Mouse (Mus musculus): Measurements from ENCODE around the gene Krtap14.

Krtap14 gene

GRCm38 (mm10) chr16:88826095-88826652 is at the start of gene Krtap14:
TSS of gene Krtap14 (minus strand) at chr16:88826145.
- in situ Hi-C loops (cut with MboI, MseI): no loop called here

DNA sequence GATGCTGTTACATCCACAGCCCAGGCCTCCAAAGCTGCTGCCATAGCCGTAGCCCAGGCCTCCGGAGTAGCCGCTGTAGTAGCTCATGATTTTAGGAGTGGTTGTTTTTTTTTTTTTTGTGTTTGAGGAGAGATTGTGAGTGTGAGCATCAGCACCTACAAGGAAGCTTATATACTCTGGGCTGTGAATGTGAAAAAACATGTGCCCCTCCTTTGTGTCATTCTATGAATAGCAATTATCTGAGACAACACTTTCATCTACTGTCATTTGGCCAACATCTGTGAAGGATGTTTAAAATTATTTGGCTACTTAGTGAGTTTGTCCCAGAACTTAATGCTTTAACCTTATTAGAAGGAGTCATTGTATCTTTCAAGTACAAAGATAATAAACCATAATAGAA is 48.2 kb upstream of the Krtap14 start, which contains the start of gene Krtap19-2:
Krtap19-2 (minus strand) TSS at position 101 of the 400 bp plus-strand sequence.
- in situ Hi-C loops (cut with MboI, MseI): no loop called here

GRCm38 (mm10) chr16:88869311-88869710 is 43.4 kb upstream of the Krtap14 start, which contains the start of gene Krtap19-1:
TSS of gene Krtap19-1 (minus strand) at chr16:88869411.
- in situ Hi-C loops (cut with MboI, MseI): no loop called here

DNA sequence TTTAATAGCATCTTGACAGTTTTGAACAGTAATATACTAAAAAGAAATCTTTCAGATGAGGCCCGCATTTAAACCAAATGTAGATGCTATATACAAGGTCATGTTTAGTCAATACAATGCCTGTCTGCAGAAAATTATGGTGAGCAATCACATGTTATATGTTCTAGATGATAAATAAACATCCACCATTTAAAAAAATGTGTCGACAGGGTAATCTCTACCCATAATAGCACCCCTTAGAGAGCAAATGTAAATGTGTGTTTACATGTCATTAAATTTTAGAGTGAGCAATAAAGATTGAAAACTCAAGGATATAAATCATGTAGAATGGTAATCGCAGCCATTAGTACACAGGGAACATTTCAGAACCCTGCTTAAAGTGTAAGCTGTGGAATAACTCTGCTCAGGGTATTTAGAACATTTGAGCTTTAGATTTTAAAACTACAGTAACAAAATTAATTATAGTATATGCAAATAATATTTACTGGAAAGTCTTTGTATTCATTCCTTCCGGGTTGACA is 39.0 kb upstream of the Krtap14 start:
- in situ Hi-C loops (cut with MboI, MseI): no loop called here

GRCm38 (mm10) chr16:88851450-88851849 is 25.5 kb upstream of the Krtap14 start:
- in situ Hi-C loops (cut with MboI, MseI): no loop called here

GRCm38 (mm10) chr16:88848558-88848957 is 22.6 kb upstream of the Krtap14 start:
- in situ Hi-C loops (cut with MboI, MseI): no loop called here

- in situ Hi-C loops (cut with MboI, MseI): no loop called here
Measured at GRCm38 (mm10) chr16:88847363-88847762, 21.4 kb upstream of the Krtap14 start.

GRCm38 (mm10) chr16:88826978-88827377 is 1.0 kb upstream of the Krtap14 start:
- in situ Hi-C loops (cut with MboI, MseI): no loop called here

DNA sequence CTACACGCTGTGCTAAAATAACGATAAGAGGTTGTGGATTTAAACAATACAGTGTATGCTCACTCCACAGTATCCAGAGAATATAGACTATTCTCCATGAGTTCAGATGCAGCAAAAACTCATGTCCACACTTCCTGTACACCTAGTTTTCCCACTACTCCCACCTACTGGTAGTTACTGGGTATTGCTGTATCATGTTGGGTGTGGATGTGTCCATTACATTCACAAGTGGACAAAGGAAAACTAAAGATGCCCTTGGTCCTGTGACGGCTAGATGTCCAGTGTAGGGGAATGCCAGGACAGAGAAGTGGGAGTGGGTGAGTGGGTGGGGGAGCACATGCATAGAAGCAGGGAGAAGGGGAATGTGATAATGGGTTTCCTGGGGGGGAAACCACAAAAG is 2.2 kb downstream of the Krtap14 start:
- in situ Hi-C loops (cut with MboI, MseI): no loop called here

- in situ Hi-C loops (cut with MboI, MseI): no loop called here
Measured at GRCm38 (mm10) chr16:88820066-88820465, 5.9 kb downstream of the Krtap14 start, which contains the start of gene Krtap15. TSS of gene Krtap15 (plus strand) at chr16:88820215.

DNA sequence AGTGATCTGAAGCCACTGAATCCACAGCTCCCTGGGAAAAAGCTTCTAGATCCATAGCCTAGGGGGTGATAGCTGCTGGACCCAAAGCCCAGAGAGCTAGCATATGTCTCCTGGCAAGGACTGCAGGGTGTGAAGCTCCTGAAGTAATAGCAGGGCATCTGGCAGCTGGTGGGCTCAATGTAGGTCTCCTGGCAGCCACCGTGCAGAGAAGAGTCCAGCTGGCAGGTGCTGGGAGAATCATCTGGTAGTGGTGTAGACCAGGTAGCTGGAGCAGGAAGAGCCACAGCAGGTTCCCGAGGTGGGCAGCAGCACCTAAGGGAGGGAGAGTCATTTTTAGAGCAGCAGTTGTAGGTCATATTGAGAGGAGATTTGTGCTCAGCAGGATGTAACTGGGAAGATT is 14.1 kb downstream of the Krtap14 start, which contains the start of gene Gm20741:
Gm20741 (minus strand) TSS at position 394 of the 400 bp plus-strand sequence.
- in situ Hi-C loops (cut with MboI, MseI): no loop called here

DNA sequence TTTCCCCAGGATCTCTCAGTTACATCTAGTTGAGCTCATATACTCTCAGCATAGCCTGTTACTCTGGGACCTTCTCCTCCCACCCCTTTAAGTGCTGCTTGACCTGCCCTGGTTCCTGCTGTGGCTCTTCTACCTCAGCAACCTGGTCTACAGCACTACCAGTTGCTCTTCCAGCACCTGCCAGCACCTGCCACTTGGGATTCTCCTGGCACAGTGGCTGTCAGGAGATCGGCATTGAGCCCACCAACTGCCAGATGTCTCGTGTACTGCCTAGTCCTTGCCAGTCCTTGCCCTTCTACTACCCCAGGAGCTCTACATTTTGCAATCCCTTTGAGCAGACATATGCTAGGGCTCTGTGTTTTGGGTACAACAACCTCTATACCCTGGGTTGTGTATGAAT is 39.2 kb downstream of the Krtap14 start:
- in situ Hi-C loops (cut with MboI, MseI): loop anchor here (10.0 kb wide), 1 partner anchor 1628 kb away; no protein-coding TSS in a partner anchor

DNA sequence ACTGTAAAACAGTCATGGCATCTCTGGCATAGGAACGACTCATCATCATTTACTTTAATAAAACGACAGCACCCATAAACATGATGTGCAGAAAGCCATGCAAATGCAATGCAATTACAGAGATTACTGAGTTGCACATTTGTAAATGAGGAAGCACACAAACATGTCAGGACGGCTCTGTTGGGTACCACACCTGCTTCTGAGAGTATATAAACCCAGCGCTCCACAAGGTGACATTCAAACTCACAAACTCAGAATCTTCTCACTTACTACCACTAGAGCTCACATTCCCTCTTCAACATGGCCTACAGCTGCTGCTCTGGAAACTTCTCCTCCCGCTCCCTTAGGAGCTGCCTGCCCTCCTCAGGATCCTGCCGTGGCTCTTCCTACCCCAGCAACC is 48.3 kb downstream of the Krtap14 start, which contains the start of gene Gm5965:
Gm5965 (plus strand) TSS at position 301 of the 400 bp plus-strand sequence.
- in situ Hi-C loops (cut with MboI, MseI): no loop called here

DNA sequence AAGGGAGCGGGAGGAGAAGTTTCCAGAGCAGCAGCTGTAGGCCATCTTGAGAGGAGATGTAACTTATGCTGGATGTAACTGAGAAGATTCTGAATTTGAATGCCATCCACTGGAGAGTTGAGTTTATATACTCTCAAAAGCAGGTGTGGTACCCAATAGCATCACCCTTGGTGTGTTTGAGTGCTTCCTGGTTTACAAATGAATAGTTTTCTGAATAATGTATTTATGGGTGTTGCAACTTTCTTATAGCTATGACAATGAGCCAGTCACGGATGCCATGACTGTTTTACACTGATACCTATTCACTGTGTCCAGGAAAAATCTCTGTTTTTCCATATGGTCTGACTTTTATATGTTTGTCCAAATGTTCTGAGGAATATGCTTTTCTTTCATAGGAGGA is 51.8 kb downstream of the Krtap14 start, which contains the start of gene 2310057N15Rik:
2310057N15Rik (minus strand) TSS at position 101 of the 400 bp plus-strand sequence.
- in situ Hi-C loops (cut with MboI, MseI): no loop called here

Data from regulatory T cell (primary cell).